Mouse (Mus musculus) ES-E14 (cell line): Measurements from ENCODE around the gene Acp5. TPM values are rescaled to one million over a fixed set of nuclear protein-coding genes. Genes with fewer than 3 reads are reported as not detected.
"Not testable (repeated sequence)": the region's sequence is repeated elsewhere in the genome, so short reads cannot be mapped to it uniquely, and the experiment has no call there.

Experiments used
- DNase-seq: peaks from one replicate; pipeline ENCODE4 v3.0.0-alpha.2; 2013; ENCODE audit warnings: low read depth, low spot score
- H3K27ac ChIP-seq: 2 replicates; pipeline ENCODE4 v1.5.1; 2012; ENCODE audit warnings: low read depth, mild to moderate bottlenecking, low read length, moderate library complexity, mixed read lengths; ENCODE audit not compliant: poor library complexity, insufficient read depth, severe bottlenecking
- H3K36me3 ChIP-seq: 2 replicates; pipeline ENCODE4 v1.6.1; 2012; ENCODE audit warnings: mild to moderate bottlenecking, low read length, moderate library complexity, mixed read lengths; ENCODE audit not compliant: control insufficient read depth, poor library complexity, insufficient read depth, severe bottlenecking
- H3K4me1 ChIP-seq, 2 experiments: fragments of 150-350 bp in 1 of 2; sonication (generic) in 1 of 2; 2 replicates each; pipeline ENCODE4 v1.6.1; 2012; ENCODE audit warnings: low read length in 2 of 2, mild to moderate bottlenecking in 1 of 2, mixed read lengths in 1 of 2; ENCODE audit not compliant: control insufficient read depth in 2 of 2, insufficient read depth in 2 of 2, poor library complexity in 1 of 2
- H3K4me3 ChIP-seq, 2 experiments: fragments of 150-350 bp in 1 of 2; sonication (generic) in 1 of 2; 2 replicates each; pipeline ENCODE4 v1.5.1; 2012; ENCODE audit warnings: low read length in 2 of 2, low read depth in 1 of 2, mild to moderate bottlenecking in 1 of 2, mixed read lengths in 1 of 2; ENCODE audit not compliant: insufficient read depth in 1 of 2, poor library complexity in 1 of 2, severe bottlenecking in 1 of 2
- H3K9ac ChIP-seq: 2 replicates; pipeline ENCODE4 v1.6.1; 2012; ENCODE audit warnings: low read depth, mild to moderate bottlenecking, low read length, mixed read lengths; ENCODE audit not compliant: poor library complexity, insufficient read depth, severe bottlenecking
- H3K9me3 ChIP-seq: fragments of 150-350 bp; sonication (generic); 2 replicates; pipeline ENCODE4 v1.6.1; 2012; ENCODE audit warnings: low read depth, mild to moderate bottlenecking, low read length; ENCODE audit not compliant: control insufficient read depth, insufficient read depth
- CHD2 ChIP-seq: IDR thresholded peaks from 2 replicates; pipeline ENCODE4 v1.6.1; 2014; ENCODE audit warnings: mild to moderate bottlenecking, low read depth, low read length, inconsistent platforms
- HCFC1 ChIP-seq: IDR thresholded peaks from 2 replicates; pipeline ENCODE4 v1.6.1; 2012; ENCODE audit warnings: low read length, inconsistent platforms, borderline replicate concordance; ENCODE audit not compliant: insufficient read depth
- MAFK ChIP-seq: IDR thresholded peaks from 2 replicates; pipeline ENCODE4 v1.6.1; 2014; ENCODE audit warnings: mild to moderate bottlenecking, low read depth, low read length, inconsistent platforms; ENCODE audit not compliant: insufficient read depth
- ZC3H11A ChIP-seq: IDR thresholded peaks from 2 replicates; pipeline ENCODE4 v1.6.1; 2012; ENCODE audit warnings: low read depth, mild to moderate bottlenecking, inconsistent platforms, low read length, borderline replicate concordance
- ZNF384 ChIP-seq: IDR thresholded peaks from 2 replicates; pipeline ENCODE4 v1.6.1; 2012; ENCODE audit warnings: low read depth, low read length, inconsistent platforms
- in situ Hi-C, 2 experiments: fragments of 600-800 bp; cut with MboI; formaldehyde crosslinking; loops; one replicate each; pipeline ENCODE4 v1.15.1; 2025; ENCODE audit warnings: low sequenced_read_pairs in 2 of 2, inconsistent platforms in 1 of 2; ENCODE audit not compliant: unreplicated experiment in 2 of 2
- total RNA-seq: library from RNA; depleted of rRNA; stranded (reverse); fragments of 300-350 nt; gene quantifications from 2 replicates; pipeline ENCODE4 v1.2.3, GENCODE M21; 2012

Acp5 gene
- total RNA-seq, 1 experiment = 14.6 TPM

DNA sequence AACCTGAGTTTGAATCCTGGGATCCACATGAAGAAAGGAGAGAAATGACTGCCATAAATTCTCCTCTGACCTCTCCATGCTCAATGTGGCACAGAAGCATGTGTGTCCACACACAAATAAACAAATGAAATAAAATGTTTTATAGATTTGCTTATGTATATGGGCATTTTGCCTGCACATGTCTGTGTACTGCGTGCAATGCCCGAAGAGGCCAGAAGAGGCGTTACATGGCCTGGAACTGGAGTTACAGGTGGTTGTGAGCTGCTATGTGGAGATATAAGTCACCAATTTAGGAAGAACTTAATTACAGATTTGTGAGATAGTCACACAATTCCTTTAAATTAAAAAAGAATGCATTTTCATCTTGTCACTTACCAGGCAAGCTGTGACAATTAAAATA, 18.3 kb upstream of the Acp5 start:
- Histone ChIP-seq H3K27ac (no peak overlapping the region), H3K36me3 (peaks cover 6% of the 10 kb centered on the region; the same call in 1 of the 2 replicates), H3K4me1 (peaks cover 0 to 10% of the 10 kb centered on the region in 2 experiments; a peak in 2 of 4 replicates), H3K4me3 (no peak overlapping the region), H3K9me3 (no peaks in the 10 kb centered on the region), H3K9ac (no peak overlapping the region)
- in situ Hi-C loops = no loop called here
- DNase-seq = no peak
- TF ChIP-seq CHD2 (no peak), MAFK (no peak), ZNF384 (no peak), HCFC1 (no peak), ZC3H11A (no peak)

DNA sequence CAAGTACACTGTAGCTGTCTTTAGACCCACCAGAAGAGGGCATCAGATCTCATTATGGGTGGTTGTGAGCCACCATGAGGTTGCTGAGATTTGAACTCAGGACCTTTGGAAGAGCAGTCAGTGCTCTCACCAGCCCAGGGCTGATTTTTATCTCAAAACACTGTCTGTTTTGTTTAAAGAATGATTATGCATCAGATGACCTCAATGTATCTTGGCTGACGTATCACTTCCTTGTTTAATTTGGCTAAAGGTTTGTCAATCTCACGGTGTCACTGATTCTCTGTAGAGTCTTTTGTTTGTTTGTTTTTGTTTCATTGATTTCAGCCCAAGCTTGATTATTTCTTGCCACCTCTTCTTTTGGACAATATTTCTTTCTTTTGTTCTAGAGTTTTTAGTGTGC, 15.4 kb upstream of the Acp5 start:
- Histone ChIP-seq H3K4me1 (peaks cover 0 to 3% of the 10 kb centered on the region in 2 experiments; a peak in 2 of 4 replicates), H3K9ac (no peak overlapping the region), H3K27ac (no peak overlapping the region), H3K36me3 (no peaks in the 10 kb centered on the region), H3K4me3 (no peak overlapping the region), H3K9me3 (no peaks in the 10 kb centered on the region)
- DNase-seq = no peak
- TF ChIP-seq ZC3H11A = no peak
- no peak for TF ChIP-seq MAFK
- no peak for TF ChIP-seq CHD2
- TF ChIP-seq ZNF384 = no peak
- no peak for TF ChIP-seq HCFC1
- in situ Hi-C loops = no loop called here

DNA sequence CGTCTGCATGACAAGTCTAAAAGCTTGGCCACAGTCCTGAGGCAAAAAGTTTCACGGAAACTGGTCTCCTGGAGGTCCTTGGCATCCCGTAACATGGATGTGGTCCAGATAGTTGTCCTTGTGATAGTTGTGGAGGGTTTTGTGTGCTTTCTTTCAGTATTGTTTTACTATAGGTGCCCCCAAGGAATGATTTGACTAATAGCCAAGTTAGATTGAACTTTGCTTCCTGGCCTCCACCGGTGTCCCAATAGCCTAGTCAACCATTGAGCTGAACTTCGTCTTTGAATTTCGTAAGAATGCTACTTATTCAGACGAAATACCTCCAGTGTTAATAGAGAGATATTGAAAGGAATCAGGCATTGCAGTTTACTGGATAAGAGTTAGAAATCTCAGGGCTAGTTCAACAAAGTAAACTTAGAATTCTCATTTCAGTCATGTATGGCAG, 14.8 kb upstream of the Acp5 start:
- DNase-seq, in situ Hi-C loops, H3K9ac ChIP-seq, H3K4me1 ChIP-seq, H3K9me3 ChIP-seq, H3K36me3 ChIP-seq: not testable (repeated sequence)
- Histone ChIP-seq H3K27ac (peak overlapping the region; percentile 16; the same call in 1 of the 2 replicates), H3K4me3 (peak overlapping the region in 1 of 2 experiments; percentile 27; a peak in 2 of 4 replicates)

DNA sequence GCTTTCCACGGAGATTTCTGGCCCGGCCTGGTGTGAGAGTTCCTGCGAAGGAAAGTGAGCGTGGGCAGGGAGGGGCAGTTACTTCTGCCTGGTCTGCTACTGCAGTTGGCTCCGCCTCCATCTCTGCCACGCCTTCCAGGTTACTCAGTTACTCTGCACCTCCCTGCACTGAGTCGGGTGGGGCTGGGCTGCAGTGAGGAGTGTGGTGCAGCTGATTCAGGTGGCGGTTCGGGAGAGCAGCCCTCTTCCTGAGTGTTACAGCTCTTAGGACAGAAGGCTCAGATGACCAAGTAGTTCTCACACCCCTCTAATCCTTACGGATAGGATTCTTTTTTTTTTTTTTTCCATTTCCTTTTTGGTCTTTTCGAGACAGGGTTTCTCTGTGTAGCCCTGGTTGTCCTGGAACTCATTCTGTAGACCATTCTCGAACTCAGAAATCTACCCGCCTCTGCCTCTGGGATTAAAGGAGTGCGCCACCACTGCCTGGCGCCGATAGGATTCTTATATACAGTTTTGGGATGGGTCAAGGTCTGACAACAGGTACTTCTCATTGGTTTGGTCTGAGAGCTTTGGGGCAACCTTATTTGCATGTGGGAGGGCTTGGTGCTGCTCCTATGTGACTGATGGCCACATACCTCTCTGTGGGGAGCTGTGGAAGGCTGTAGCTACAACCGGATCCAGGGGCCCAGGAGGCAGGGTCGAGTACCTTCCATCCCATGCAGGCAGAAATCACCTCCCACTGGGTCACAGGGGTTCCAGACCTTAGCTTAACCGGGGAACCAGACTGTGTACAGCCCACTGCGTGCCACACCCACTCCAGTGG, 14.1 kb upstream of the Acp5 start:
- no peak for TF ChIP-seq MAFK
- TF ChIP-seq ZNF384 = no peak; the same call in 1 of the 2 replicates
- TF ChIP-seq CHD2 = no peak
- no peak for TF ChIP-seq HCFC1
- TF ChIP-seq ZC3H11A = no peak
- peaks cover 0 to 3% of the 10 kb centered on the region in 2 experiments; a peak in 2 of 4 replicates for H3K4me1 ChIP-seq
- H3K9me3 ChIP-seq = no peaks in the 10 kb centered on the region
- peak overlapping the region; percentile 16; the same call in 1 of the 2 replicates for H3K27ac ChIP-seq
- DNase-seq = no peak
- no peaks in the 10 kb centered on the region for H3K36me3 ChIP-seq
- peak overlapping the region in 1 of 2 experiments; percentile 27; a peak in 3 of 4 replicates for H3K4me3 ChIP-seq
- H3K9ac ChIP-seq = no peak overlapping the region
- in situ Hi-C loops = loop anchor here in 1 of 2 experiments (10.0 kb wide), 1 partner anchor 175 kb away; no protein-coding TSS in a partner anchor
